Mouse (Mus musculus) heart, postnatal 4 days (tissue): ENCODE measurements around the gene Ddx3x. TPM values are rescaled to one million over a fixed set of nuclear protein-coding genes. Genes with fewer than 3 reads are reported as not detected.
"Not testable (repeated sequence)": the region's sequence is repeated elsewhere in the genome, so short reads cannot be mapped to it uniquely, and the experiment has no call there.

Experiments used
- DNase-seq: peaks from one replicate; pipeline ENCODE4 v3.0.0; 2021
- total RNA-seq, 2 experiments: library from RNA; stranded (reverse); gene quantifications; 2 replicates each; pipeline ENCODE4 v1.2.3; 2021

Ddx3x gene
- 100 to 1,000 TPM; 225 to 270 TPM for total RNA-seq

DNA sequence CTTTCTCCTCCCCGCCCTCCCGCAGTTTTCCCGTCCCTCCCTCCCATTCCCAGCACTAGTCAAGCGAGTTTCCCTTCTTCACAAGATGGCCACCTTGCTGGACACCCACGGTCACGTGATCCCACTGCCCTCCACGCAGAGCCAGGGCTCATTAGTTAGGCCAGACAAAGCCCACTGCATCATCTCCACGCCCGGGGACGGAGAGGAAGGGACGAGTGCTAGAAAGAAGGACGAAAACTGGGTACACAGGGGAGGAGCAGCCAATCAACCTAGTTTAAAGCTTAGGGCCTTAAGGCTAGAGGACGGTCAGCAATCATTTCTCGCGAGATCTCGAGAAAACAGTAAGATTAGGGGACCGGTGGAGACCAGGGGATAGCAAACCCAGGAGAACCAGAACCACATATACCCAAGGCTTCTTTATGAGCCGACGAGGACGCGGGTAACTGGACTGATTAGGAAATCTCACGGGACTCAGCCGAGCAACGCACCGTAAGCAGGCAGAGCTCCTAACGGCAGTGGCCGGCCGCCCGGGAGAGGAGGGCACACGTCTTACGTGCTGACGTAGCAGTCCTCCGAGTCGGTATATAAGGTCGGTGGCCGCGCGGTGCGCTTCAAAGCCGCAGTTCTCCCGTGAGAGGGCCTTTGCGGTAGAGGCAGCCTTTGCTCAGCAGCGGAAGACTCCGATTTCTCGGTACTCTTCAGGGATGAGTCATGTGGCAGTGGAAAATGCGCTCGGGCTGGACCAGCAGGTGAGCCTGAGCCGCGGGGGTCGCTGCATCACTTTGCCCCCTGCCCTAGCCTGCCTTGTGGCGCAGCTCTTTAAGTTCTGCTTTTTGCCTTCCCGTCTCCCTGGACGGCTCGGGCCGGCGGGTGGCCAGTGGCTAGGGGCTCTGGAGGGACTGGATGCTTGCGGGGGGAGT lies at the start of gene Ddx3x:
TSS of gene Ddx3x (plus strand) at position 562 of the 920 bp plus-strand sequence.
- peak; percentile 96 for DNase-seq

DNA sequence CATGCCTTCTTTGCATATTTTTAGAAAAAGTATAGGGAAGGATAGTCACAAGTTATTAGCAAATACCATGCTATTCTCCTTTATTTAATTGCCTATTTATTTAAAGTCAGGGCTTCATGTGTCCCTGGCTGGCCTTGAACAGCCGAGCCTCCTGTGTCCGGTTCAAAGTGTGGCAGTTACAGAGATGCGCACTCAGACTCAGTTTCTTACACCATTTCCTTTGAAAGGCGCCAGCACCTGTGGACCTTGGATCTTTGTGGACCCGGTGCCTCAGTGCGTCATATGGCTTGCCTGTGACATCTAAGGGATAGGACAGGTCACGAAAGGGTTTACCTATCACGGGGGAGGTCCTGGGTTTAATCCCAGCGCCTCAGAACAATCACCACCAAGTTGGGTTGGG lies 49.5 kb upstream of the Ddx3x start:
- peak; percentile 11 for DNase-seq

DNA sequence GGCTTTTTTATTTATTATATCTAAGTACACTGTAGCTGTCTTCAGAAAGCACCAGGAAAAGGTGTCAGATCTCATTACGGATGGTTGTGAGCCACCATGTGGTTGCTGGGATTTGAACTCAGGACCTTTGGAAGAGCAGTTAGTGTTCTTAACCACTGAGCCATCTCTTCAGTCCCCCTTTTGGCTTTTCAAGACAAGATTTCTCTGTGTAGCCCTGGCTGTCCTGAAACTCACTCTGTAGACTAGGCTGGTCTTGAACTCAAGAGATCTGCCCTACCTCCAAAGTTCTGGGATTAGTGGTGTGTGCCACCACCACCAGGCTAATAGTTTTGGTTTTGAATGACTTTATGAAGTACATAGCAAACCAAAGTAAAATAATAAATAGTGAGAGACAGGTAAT lies 47.9 kb upstream of the Ddx3x start:
- not testable (repeated sequence) for DNase-seq

DNA sequence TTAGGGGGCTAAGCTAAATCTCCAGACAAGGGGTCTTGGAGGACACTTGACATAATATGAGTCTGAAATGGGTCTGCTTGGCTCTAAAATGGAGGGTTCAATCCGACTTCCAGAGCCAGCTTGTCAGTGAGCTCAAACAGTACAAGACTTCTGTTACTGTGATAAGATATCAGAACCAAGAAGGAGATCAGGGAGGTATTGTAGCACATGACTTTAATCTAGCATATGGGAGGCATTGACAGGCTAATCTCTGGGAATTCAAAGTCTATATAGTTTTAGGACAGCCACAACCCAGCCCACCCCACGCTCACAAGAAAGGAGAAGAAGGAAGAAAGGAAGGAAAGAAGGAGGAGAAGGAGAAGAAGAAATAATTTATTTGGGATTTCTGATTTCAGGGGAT lies 47.1 kb upstream of the Ddx3x start:
- DNase-seq = no peak

DNA sequence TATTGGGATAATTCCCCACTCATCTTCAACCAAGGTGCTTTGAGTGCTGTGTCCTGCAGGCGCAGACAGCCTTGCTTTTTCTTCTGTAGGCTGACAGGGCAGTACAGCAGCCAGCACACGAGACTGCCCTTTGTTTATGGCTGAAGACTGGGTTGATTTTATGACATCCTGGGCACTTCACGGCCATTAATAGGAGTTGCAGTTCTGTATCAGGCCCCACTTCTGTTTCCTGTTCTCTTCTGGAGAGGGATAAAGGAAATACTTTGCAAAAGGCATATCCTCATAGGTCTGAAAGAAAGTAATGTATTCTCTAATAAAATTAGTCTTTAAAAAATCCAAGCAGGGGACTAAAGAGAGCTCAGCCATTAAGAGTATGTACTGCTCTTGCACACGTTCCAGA lies 46.1 kb upstream of the Ddx3x start:
- no peak for DNase-seq

DNA sequence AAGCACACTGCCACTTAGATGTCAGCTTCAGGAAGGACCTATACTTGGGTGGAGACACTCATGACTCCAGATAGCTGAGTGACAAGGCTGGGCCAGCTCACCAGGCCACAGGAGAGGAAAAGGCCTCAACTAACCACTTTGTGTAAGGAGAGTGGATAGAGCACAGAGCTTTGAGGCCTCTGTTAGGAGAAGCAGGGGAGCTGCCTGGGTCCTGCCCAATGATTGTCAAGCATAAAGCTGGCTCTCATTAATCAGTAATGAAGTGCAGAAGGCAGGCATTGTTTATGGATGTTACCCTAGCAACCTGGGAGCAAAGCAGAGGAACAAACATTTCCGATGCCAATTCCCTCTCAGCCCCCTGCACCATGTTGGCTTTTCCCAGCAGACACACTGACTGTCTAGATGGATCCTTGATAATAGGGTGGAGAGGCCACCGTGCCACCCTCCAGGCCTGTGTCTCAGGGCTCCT lies 44.6 kb upstream of the Ddx3x start:
- DNase-seq = no peak

DNA sequence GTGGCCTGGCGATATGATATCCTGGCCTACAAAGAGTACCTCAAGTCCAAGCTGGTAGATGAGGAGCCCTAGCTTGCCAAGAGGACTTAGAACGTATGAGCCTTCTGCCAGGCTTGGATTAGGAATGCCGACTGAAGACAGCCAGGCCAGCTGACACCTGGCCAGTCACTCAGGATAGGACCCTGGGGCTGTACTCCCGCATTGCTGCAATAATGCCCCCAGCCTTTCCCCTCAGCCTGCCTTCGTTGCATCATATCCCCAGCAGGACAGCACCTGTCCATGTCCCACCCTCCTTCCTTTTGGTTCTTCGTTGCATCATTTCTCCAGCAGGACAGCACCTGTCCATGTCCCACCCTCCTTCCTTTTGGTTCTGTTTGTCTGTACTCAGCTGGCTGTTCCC lies 41.3 kb upstream of the Ddx3x start:
- DNase-seq = no peak

DNA sequence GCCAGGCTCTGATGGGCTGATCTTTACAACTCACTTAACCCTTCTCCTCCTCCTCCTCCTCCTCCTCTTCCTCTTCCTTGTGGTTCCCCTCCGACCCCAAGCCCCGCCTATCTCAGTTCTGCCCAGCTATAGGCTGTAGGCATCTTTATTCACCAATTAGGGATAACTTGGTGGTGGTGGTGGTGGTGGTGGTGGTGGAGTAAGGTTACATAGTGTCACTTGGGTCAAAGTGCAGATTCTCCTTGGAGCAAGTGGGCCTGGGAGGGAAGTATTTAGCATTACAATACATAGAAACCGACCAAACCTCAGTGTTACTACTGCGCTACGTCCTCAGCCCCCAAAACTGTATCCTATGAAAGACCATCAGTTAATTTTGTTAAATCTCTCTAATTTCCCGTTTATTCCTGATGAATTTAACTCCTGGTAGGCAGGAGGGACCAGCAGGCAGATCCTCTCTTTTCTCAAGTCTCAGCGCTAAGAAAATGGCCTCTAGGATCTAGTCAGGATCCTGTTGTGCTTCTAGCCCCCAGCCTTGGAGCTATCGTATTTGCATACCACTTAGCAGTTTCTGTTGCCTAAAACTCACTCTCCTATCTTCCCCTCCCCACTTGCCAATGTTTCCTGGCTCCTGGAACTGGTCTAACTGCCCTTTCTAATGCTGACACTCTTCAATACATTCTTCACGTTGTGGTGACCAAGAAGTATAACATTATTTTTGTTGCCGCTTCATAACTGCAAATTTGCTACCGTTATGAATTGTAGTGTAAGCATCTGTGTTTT lies 39.9 kb upstream of the Ddx3x start:
- no peak for DNase-seq

DNA sequence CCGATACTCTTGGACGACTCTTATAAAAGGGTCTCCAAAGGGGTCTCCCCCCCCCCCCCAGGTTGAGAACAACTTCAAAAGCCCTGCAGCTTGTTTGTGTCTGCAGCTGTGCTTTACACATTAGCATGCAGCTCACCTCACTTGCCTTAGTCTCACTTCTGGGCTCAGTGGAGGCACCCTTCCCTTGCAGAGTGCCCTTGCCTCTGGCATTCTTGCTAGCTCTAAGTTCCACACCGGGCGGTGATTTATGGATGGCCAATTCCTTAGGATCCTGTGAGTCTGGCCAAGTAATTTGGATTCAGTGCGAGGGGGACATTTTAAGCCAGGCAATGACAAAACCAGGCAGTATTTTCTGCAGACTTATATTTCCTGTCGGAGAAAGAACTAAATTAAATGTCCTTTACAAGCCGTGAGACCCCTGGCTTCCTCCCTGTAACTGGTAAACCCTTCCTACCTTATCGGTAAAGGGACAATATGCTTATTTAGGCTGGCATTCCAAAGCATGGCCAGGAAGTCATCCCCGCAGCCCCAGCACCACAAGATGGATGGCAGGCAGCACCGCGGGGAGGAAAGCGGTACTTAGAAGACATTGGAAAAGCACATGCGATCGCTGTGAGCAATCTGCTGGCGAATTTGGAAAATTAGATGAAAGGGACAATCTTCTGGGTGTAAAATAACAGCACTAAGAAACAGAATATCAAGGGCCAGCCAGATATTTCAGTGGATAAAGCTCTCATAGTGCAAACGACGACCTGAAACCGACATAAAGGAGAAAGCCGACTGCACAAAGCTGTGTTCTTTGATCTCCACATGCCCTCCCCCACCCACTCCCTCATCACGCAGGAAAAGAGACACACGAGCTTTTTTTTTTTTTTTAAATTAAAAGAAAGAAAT lies 39.1 kb upstream of the Ddx3x start:
- peak; percentile 18 for DNase-seq

DNA sequence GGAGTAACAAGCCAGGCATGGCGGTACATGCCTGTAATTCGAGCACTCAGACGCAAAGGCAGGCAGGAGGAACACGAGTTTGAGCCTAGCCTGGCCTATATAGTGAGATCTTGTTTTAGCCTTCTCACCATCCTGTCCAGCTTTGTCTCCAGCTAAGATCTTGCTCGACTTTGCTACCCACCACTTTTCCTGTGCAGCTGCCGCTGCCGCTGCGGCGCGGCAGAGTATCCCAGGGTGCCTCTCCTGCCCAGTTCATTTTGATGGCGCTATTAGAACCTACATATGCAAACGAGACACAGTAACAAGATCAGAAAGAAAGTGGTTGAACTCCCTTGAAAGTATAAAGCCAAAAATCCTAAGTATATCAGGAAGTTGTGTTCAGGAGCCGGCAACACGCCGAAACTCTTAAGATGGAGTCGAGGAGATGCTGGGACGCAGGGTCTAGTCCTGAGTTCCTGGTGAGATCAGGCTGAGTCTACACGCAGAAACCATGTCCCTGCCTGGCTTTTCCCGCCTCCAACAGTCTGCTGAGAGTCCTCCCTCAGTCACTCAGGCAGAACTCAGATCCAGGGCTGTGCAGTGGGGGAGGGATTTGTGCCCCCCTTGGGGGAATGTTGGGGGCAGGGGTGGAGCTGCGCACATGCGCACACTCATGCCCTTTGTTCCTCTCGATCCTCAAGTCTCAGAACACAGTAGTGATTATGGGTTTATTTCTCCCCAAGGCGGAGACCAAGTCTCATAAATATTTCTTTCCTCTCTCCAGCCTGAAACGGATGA lies 38.3 kb upstream of the Ddx3x start:
- DNase-seq = peak; percentile 86

DNA sequence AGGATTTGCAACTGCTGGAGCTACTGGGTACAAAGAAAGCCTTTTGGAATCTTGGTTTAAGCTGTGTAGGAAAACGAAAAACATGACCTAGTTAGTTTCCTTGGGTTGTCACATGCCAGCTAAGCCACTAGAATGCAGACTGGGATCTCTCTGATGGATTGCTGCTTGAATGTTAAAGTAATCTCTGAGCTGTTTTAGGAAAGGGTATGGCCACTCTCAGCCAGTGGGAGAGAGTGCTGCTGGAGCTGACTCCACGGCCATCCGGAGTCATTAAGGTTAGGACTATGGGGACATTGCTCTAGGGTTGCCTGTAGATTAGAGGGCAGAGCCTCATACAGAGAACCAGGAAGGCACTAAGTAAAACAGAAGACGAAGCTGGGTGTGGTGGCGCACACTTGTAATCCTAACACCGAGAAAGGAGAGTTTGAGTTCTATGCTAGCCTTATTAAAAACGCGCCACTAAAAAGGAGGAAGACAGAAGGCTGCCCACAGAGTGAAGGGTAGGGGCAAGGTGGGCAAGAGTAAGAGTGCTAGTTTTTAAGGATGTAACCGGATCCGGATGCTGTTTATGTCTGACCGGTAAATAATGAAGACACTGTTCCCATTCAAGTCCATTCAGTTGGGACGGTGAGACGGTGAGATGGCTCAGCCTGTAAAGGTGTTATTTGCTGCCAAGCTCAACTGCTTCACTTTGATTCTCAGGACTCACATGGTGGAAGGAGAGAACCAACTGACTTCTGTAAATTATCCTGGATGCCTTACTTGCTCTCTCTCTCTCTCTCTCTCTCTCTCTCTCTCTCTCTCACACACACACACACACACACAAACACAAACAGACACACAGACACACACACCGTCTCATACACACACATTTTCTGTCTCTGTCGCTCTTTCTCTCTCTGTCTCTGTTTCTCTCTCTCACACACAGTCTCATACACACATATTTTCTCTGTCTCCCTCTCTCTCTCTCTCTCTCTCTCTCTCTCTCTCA lies 37.3 kb upstream of the Ddx3x start:
- peak; percentile 39 for DNase-seq

DNA sequence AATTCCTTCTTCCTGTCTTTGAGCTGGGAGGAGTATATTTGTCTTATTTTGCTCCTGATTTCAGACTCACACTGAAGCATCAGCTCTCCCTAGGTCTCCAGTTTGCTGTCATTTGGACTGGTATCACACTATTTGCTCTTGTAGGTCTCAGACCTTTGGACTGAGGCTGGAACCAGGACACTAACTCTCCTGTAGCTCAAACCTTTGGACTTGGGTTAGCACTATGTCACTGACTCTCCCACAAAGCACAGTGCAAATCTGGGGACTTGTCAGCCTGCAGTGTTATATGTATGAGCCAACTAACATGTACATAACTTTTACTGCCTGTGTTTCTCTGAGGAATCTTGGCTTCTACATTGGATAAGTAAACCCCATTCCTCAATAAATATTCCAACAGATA lies 36.2 kb upstream of the Ddx3x start:
- DNase-seq = no peak

DNA sequence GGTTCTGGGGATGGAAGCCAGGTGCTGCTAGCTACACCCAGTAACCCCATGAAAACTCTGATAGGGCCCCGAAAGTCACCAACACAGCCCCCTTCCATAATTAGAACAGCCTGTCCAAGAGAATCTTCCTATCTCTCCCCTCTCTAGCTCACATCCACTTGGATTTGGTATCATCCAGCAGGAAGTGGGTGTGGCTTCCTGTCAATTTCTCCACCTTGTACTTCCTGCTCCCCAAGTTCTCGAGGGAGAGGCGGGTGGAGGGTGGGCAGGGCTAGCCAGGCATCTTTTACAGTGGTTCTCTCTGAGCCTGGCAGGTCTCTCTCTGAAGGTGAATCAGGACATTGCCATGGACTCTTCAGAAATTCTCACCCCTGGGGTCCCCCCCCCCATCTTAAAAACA lies 35.7 kb upstream of the Ddx3x start:
- peak; percentile 29 for DNase-seq

DNA sequence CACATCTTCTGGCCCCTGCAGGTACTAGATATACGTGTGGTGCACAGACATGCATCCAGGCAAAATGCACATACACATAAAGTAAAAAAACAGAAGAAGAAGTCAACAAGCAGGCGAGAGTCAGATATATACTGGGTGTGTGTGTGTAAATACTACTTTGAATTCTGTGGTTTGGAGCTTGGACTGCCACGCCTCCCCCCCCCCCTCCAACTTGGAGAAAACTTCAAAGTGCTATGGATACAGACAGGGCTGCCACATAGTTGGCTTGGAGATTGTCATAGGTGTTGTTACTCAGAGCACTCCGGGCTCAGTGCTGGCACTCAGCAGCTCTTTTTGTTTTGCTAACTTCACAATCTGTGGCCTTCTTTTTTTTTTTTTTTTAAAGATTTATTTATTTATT lies 29.1 kb upstream of the Ddx3x start:
- no peak for DNase-seq

DNA sequence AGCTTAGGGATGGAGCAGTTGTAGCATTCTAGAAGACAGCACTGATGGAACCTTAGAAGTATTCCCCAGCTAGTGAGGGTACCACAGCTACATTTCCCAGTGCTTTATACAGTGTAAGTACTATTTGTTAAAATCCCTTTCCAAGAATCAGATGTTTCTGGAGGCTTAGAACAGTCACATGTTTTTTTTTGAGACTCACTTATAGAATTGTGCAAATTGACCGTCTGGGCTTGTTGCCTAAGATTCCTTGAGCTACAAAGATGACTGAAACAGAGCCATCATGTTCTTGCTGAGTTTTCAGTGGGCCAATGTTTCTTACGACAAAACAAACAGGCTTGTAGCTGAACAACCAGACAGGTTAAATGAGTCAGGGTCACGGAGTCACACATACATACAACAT lies 26.5 kb upstream of the Ddx3x start:
- DNase-seq = no peak

DNA sequence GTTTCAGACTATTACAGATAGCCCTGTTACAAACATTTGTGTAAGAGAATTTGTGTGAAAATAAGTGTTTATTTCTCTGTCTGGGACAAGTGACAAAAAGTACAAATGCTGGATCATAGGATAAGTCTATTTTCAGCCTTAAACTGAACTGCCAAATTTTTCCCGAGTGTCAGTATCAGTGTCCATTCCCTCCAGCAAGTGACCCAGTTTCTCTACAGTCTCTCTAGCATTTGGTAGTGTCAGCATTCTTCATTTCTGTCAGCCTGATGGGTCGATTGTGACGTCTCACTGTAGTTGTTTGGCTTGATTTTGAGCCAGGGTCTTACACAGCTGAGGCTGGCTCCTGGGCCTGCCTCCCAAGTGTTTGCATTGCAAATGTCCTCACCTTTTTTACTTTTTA lies 17.4 kb upstream of the Ddx3x start:
- no peak for DNase-seq

DNA sequence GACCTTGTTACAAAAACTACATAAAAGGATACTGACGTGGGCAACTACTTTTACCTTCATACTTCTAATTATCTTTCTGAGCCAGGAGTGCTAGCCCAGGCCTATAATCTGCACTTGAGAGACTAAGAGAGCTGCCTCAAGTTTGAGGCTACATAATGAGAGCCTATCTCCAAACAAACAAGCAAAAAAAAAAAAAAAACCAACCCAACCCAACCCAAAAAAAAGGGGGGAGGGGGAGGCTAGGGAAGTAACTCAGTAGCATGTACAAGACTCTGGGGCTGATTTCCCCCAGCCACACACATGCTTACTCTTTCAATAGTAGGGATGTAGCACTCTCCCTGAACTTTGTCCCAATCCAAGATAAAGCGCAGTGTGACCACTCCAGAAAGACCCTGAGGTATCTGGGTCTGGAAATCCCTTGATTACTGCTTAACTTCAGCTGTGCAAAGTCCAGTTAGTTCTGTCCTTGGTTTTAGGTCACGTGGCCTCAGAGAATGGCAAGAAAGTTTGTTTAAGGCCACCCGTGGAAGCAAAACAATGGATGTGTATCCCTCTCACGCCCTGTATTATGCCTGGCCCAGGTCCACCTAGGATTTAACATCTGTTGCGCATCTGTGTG lies 5.1 kb upstream of the Ddx3x start:
- no peak for DNase-seq

DNA sequence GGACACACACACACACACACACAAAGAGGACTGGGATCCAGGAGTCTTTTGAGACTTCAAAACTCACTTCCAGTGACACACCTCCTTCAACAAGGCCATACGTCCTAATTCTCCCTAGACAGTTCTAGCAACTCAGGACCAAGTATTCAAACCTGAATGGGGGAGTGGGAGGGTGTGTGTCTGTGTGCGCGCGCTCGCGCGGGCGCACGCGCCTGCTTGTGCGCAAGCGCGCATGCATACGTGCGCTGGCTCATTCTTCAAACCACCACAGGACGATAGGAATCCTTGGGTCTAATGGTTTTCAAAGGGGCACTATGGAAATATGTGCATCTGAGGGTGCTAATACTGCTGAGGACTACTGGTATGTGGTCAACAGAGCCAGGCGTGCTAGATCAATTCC lies 1.8 kb upstream of the Ddx3x start:
- no peak for DNase-seq

DNA sequence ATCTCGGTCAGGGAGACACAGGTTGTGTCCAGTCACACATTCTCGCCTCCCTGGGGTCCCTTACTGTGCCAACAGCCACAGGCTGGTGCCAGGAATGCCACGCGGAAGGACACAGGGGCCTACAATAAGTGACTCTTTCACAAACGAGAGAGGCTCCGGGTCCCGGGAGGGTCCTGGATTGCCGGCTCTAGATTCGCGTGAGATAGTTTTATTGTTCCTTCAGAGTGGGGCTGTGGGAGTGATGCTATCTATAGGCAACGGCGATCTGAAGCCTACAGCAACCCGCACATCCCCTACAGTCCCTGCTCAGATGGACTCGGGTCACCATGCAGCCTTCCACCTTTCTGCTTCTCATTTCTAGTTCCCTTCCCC lies 747 bp upstream of the Ddx3x start:
- DNase-seq = peak; percentile 63
